23 mouse cellular contexts compared by ENCODE assay signal in genomic region chr2:30164340-30164932, GRCm38 (mm10). TPM values are rescaled to one million over a fixed set of nuclear protein-coding genes. Genes with fewer than 3 reads are reported as not detected.
A peak's percentile ranks its signal among the peaks of the same experiment; 100 is the strongest.
DNase-seq lines count a peak whose midpoint lies in the region; ATAC-seq and TF ChIP-seq lines count a peak whose summit lies in the region.
"Had no signal": no experiment of that assay in that cellular context is flagged by ENCODE, and none has a peak within 500 bp of the region (broad histone marks: within the 10 kb centered on the region; RNA-seq: fewer than 3 reads in every experiment).

No protein-coding gene starts in this region.

- H3K4me1 ChIP-seq in hindbrain, postnatal 0 days (ENCODE audit: insufficient read depth, low read length) = no peaks in the 10 kb centered on the region
- no peaks in the 10 kb centered on the region for H3K4me1 ChIP-seq in hindbrain, embryonic 16.5 days (ENCODE audit: control insufficient read depth, insufficient read depth, low read depth, low read length)
- H3K4me1 ChIP-seq in kidney, embryonic 15.5 days = no peaks in the 10 kb centered on the region
- H3K4me1 ChIP-seq in kidney, postnatal 0 days (replicated peaks; ENCODE audit: insufficient read depth, low read length) = no peaks in the 10 kb centered on the region
- H3K4me1 ChIP-seq: embryonic facial prominence, embryonic 12.5 days; forebrain, embryonic 13.5 days; forebrain, embryonic 15.5 days had no signal

- no peak overlapping the region for H3K4me3 ChIP-seq in hindbrain, postnatal 0 days (ENCODE audit: low read length)
- H3K4me3 ChIP-seq in hindbrain, embryonic 16.5 days (ENCODE audit: low read length) = no peak overlapping the region
- H3K4me3 ChIP-seq in kidney, embryonic 15.5 days (replicated peaks) = no peak overlapping the region
- H3K4me3 ChIP-seq in kidney, postnatal 0 days (replicated peaks; ENCODE audit: low read depth, low read length) = no peak overlapping the region
- H3K4me3 ChIP-seq: embryonic facial prominence, embryonic 10.5 days; embryonic facial prominence, embryonic 12.5 days; forebrain, embryonic 13.5 days; forebrain, embryonic 15.5 days had no signal

- no peak overlapping the region for H3K4me2 ChIP-seq in hindbrain, postnatal 0 days (ENCODE audit: low read depth, low read length)
- H3K4me2 ChIP-seq in hindbrain, embryonic 16.5 days (ENCODE audit: low read length) = no peak overlapping the region
- no peak overlapping the region for H3K4me2 ChIP-seq in kidney, embryonic 15.5 days
- H3K4me2 ChIP-seq in kidney, postnatal 0 days (ENCODE audit: low read length) = no peak overlapping the region
- H3K4me2 ChIP-seq: embryonic facial prominence, embryonic 12.5 days; forebrain, embryonic 13.5 days; forebrain, embryonic 15.5 days had no signal

- no peak overlapping the region for H3K9ac ChIP-seq in hindbrain, postnatal 0 days (replicated peaks; ENCODE audit: low read length)
- H3K9ac ChIP-seq in hindbrain, embryonic 16.5 days (ENCODE audit: low read depth, low read length) = no peak overlapping the region
- H3K9ac ChIP-seq in kidney, embryonic 15.5 days = no peak overlapping the region
- H3K9ac ChIP-seq in kidney, postnatal 0 days (ENCODE audit: low read depth, low read length) = no peak overlapping the region
- H3K9ac ChIP-seq: embryonic facial prominence, embryonic 12.5 days; forebrain, embryonic 13.5 days; forebrain, embryonic 15.5 days had no signal

- peak; percentile 29; the same call in 1 of the 2 replicates for ATAC-seq in hindbrain, postnatal 0 days
- no peak for ATAC-seq in hindbrain, embryonic 16.5 days
- ATAC-seq in kidney, embryonic 15.5 days (replicated peaks; ENCODE audit: low FRiP score) = peak; percentile 80
- ATAC-seq in kidney, postnatal 0 days (replicated peaks; ENCODE audit: low FRiP score, low read depth) = 0 out of 2 replicates have a peak, but pooled peaks have one; percentile 45
- ATAC-seq: activated CD4-positive, CD25-positive, alpha-beta regulatory T cell, adult 4 months; CD4-positive, CD25-positive, alpha-beta regulatory T cell, adult 4 months; forebrain, embryonic 13.5 days; forebrain, embryonic 15.5 days; Patski had no signal

- DNase-seq in hindbrain, postnatal 0 days (ENCODE audit: low spot score) = no peak
- no peak for DNase-seq in kidney, adult 18-20 months
- peak; percentile 45 for DNase-seq in kidney, postnatal 0 days (ENCODE audit: low spot score)
- no peak for DNase-seq in kidney, adult 8-10 months
- DNase-seq: adrenal gland, adult 8-10 months; adrenal gland, postnatal 14 days; adrenal gland, postnatal 36 days; B cell, adult 2 months; cerebellum, adult 11-12 months; cerebellum, adult 2 months; cerebellum, adult 9-10 months; cerebellum, postnatal 25 days had no signal

- H3K9me3 ChIP-seq in hindbrain, postnatal 0 days (ENCODE audit: low read length) = no peaks in the 10 kb centered on the region
- H3K9me3 ChIP-seq in hindbrain, embryonic 16.5 days (ENCODE audit: control insufficient read depth, low read length) = no peaks in the 10 kb centered on the region
- H3K9me3 ChIP-seq in kidney, embryonic 15.5 days (replicated peaks) = peaks cover 17% of the 10 kb centered on the region
- no peaks in the 10 kb centered on the region for H3K9me3 ChIP-seq in kidney, postnatal 0 days (replicated peaks; ENCODE audit: low read length)

- no peaks in the 10 kb centered on the region for H3K27me3 ChIP-seq in hindbrain, postnatal 0 days (ENCODE audit: insufficient read depth, low read length)
- no peaks in the 10 kb centered on the region for H3K27me3 ChIP-seq in hindbrain, embryonic 16.5 days (replicated peaks; ENCODE audit: control insufficient read depth, insufficient read depth, low read length)
- H3K27me3 ChIP-seq in kidney, embryonic 15.5 days = no peaks in the 10 kb centered on the region
- no peaks in the 10 kb centered on the region for H3K27me3 ChIP-seq in kidney, postnatal 0 days (ENCODE audit: insufficient read depth, low read length)
- H3K27me3 ChIP-seq: CH12.LX; embryonic facial prominence, embryonic 12.5 days; forebrain, embryonic 13.5 days; forebrain, embryonic 15.5 days; Patski had no signal

- no peaks in the 10 kb centered on the region for H3K36me3 ChIP-seq in hindbrain, postnatal 0 days (ENCODE audit: insufficient read depth, low read length)
- no peaks in the 10 kb centered on the region for H3K36me3 ChIP-seq in hindbrain, embryonic 16.5 days (ENCODE audit: control insufficient read depth, insufficient read depth, low read length)
- H3K36me3 ChIP-seq in kidney, embryonic 15.5 days = no peaks in the 10 kb centered on the region
- H3K36me3 ChIP-seq in kidney, postnatal 0 days (ENCODE audit: insufficient read depth, low read length) = no peaks in the 10 kb centered on the region
- H3K36me3 ChIP-seq: embryonic facial prominence, embryonic 10.5 days; embryonic facial prominence, embryonic 12.5 days; forebrain, embryonic 15.5 days; G1E had no signal

- H3K27ac ChIP-seq in hindbrain, postnatal 0 days = no peak overlapping the region
- H3K27ac ChIP-seq in hindbrain, embryonic 16.5 days (ENCODE audit: low read depth, low read length) = no peak overlapping the region
- H3K27ac ChIP-seq in kidney, embryonic 15.5 days = no peak overlapping the region
- H3K27ac ChIP-seq in kidney, postnatal 0 days = no peak overlapping the region
- H3K27ac ChIP-seq: embryonic facial prominence, embryonic 10.5 days; embryonic facial prominence, embryonic 12.5 days; forebrain, embryonic 13.5 days; forebrain, embryonic 15.5 days had no signal

- no peak for TF ChIP-seq CTCF in hindbrain, postnatal 0 days (IDR thresholded peaks at IDR 0.05; ENCODE audit: low read depth)
- no peak for TF ChIP-seq CTCF in kidney, postnatal 0 days (IDR thresholded peaks at IDR 0.05; ENCODE audit: low read depth)

- WGBS in hindbrain, postnatal 0 days = 47% methylated on average over 9 of the region's 9 CpGs
- WGBS in hindbrain, embryonic 16.5 days = 61% methylated on average over 9 of the region's 9 CpGs
- 33% methylated on average over 9 of the region's 9 CpGs for WGBS in kidney, embryonic 15.5 days
- WGBS in kidney, postnatal 0 days = 33% methylated on average over 9 of the region's 9 CpGs

RNA-seq across cellular contexts. Expression of gene Endog, which starts 6.9 kb away (rescaled TPM):
- total RNA-seq in hindbrain, postnatal 0 days (2014; rRNA removed) = 63.7 and 64.1 TPM in 2 replicates
- 42.2 and 42.7 TPM in 2 replicates for polyA plus RNA-seq in hindbrain, postnatal 0 days (2015; fragmentation: Nextera tagmentation; extraction: Ambion mirVana)
- polyA plus RNA-seq in hindbrain, embryonic 16.5 days (2015; fragmentation: Nextera tagmentation; extraction: Ambion mirVana) = 24.0 and 29.2 TPM in 2 replicates
- 19.8 and 20.8 TPM in 2 replicates for polyA plus RNA-seq in kidney, embryonic 15.5 days (2015; fragmentation: Nextera tagmentation; extraction: Ambion mirVana)
- polyA plus RNA-seq in kidney, postnatal 0 days (2015; fragmentation: Nextera tagmentation; extraction: Ambion mirVana) = 53.5 and 58.2 TPM in 2 replicates

RNA-seq across cellular contexts. Expression of gene Spout1, which starts 13.8 kb away (rescaled TPM):
- 32.6 and 48.2 TPM in 2 replicates for total RNA-seq in hindbrain, postnatal 0 days (2014; rRNA removed)
- polyA plus RNA-seq in hindbrain, postnatal 0 days (2015; fragmentation: Nextera tagmentation; extraction: Ambion mirVana) = 52.6 and 56.1 TPM in 2 replicates
- 71.2 and 72.4 TPM in 2 replicates for polyA plus RNA-seq in hindbrain, embryonic 16.5 days (2015; fragmentation: Nextera tagmentation; extraction: Ambion mirVana)
- 76.3 and 83.0 TPM in 2 replicates for polyA plus RNA-seq in kidney, embryonic 15.5 days (2015; fragmentation: Nextera tagmentation; extraction: Ambion mirVana)
- 41.8 and 44.7 TPM in 2 replicates for polyA plus RNA-seq in kidney, postnatal 0 days (2015; fragmentation: Nextera tagmentation; extraction: Ambion mirVana)

RNA-seq across cellular contexts. Expression of gene Tbc1d13, which starts 30.9 kb away (rescaled TPM):
- 106 and 109 TPM in 2 replicates for total RNA-seq in hindbrain, postnatal 0 days (2014; rRNA removed)
- polyA plus RNA-seq in hindbrain, postnatal 0 days (2015; fragmentation: Nextera tagmentation; extraction: Ambion mirVana) = 9.4 and 10.8 TPM in 2 replicates
- 8.8 and 10.0 TPM in 2 replicates for polyA plus RNA-seq in hindbrain, embryonic 16.5 days (2015; fragmentation: Nextera tagmentation; extraction: Ambion mirVana)
- 8.2 and 8.9 TPM in 2 replicates for polyA plus RNA-seq in kidney, embryonic 15.5 days (2015; fragmentation: Nextera tagmentation; extraction: Ambion mirVana)
- polyA plus RNA-seq in kidney, postnatal 0 days (2015; fragmentation: Nextera tagmentation; extraction: Ambion mirVana) = 6.4 and 6.6 TPM in 2 replicates

RNA-seq across cellular contexts. Expression of gene Zer1, which starts 40.1 kb away (rescaled TPM):
- 77.6 and 99.2 TPM in 2 replicates for total RNA-seq in hindbrain, postnatal 0 days (2014; rRNA removed)
- 14.0 and 14.6 TPM in 2 replicates for polyA plus RNA-seq in hindbrain, postnatal 0 days (2015; fragmentation: Nextera tagmentation; extraction: Ambion mirVana)
- polyA plus RNA-seq in hindbrain, embryonic 16.5 days (2015; fragmentation: Nextera tagmentation; extraction: Ambion mirVana) = 10.4 and 11.3 TPM in 2 replicates
- 7.2 and 8.6 TPM in 2 replicates for polyA plus RNA-seq in kidney, embryonic 15.5 days (2015; fragmentation: Nextera tagmentation; extraction: Ambion mirVana)
- 4.4 and 4.9 TPM in 2 replicates for polyA plus RNA-seq in kidney, postnatal 0 days (2015; fragmentation: Nextera tagmentation; extraction: Ambion mirVana)

RNA-seq across cellular contexts. Expression of gene Kyat1, which starts 41.2 kb away (rescaled TPM):
- 23.9 and 34.3 TPM in 2 replicates for total RNA-seq in hindbrain, postnatal 0 days (2014; rRNA removed)
- 17.0 and 17.9 TPM in 2 replicates for polyA plus RNA-seq in hindbrain, postnatal 0 days (2015; fragmentation: Nextera tagmentation; extraction: Ambion mirVana)
- polyA plus RNA-seq in hindbrain, embryonic 16.5 days (2015; fragmentation: Nextera tagmentation; extraction: Ambion mirVana) = 14.8 and 15.2 TPM in 2 replicates
- polyA plus RNA-seq in kidney, embryonic 15.5 days (2015; fragmentation: Nextera tagmentation; extraction: Ambion mirVana) = 9.8 and 10.8 TPM in 2 replicates
- polyA plus RNA-seq in kidney, postnatal 0 days (2015; fragmentation: Nextera tagmentation; extraction: Ambion mirVana) = 22.7 and 22.9 TPM in 2 replicates
